Mouse (Mus musculus) liver, postnatal 0 days (tissue): ENCODE data around the gene Bahcc1. TPM values are rescaled to one million over a fixed set of nuclear protein-coding genes. Genes with fewer than 3 reads are reported as not detected.

Source experiments
- ATAC-seq: fragments of 200-750 bp; cut with Nextera tagmentation; 2 replicates; pipeline ENCODE4 v1.8.0; 2017; ENCODE audit warnings: mild to moderate bottlenecking, moderate library complexity
- DNase-seq: peaks from one replicate; pipeline ENCODE4 v3.0.0-alpha.2; 2016
- H3K27ac ChIP-seq: fragments of 300-500 bp; sonication (generic); 2 replicates; pipeline ENCODE4 v1.5.1; 2014; ENCODE audit warnings: antibody characterized with exemption, moderate library complexity, mild to moderate bottlenecking, low read depth
- H3K27me3 ChIP-seq: fragments of 300-500 bp; sonication (generic); 2 replicates; pipeline ENCODE4 v1.6.1; 2014; ENCODE audit warnings: low read length, control low read depth, mixed read lengths; ENCODE audit not compliant: insufficient read depth
- H3K36me3 ChIP-seq: fragments of 300-500 bp; sonication (generic); replicated peaks from 2 replicates; pipeline ENCODE4 v1.6.1; 2014; ENCODE audit warnings: mild to moderate bottlenecking, control low read depth, low read length, moderate library complexity, mixed read lengths; ENCODE audit not compliant: insufficient read depth
- H3K4me1 ChIP-seq: fragments of 300-500 bp; sonication (generic); 2 replicates; pipeline ENCODE4 v1.6.1; 2014; ENCODE audit warnings: antibody characterized with exemption, mild to moderate bottlenecking, control low read depth; ENCODE audit not compliant: insufficient read depth
- H3K4me2 ChIP-seq: fragments of 300-500 bp; sonication (generic); 2 replicates; pipeline ENCODE4 v1.6.1; 2014; ENCODE audit warnings: low read depth, mild to moderate bottlenecking, low read length, moderate library complexity, mixed read lengths
- H3K4me3 ChIP-seq: fragments of 300-500 bp; sonication (generic); 2 replicates; pipeline ENCODE4 v1.5.1; 2014; ENCODE audit warnings: low read depth, low read length
- H3K9ac ChIP-seq: fragments of 300-500 bp; sonication (generic); replicated peaks from 2 replicates; pipeline ENCODE4 v1.6.1; 2014; ENCODE audit warnings: mild to moderate bottlenecking, moderate library complexity
- H3K9me3 ChIP-seq: fragments of 300-500 bp; sonication (generic); 2 replicates; pipeline ENCODE4 v1.6.1; 2016; ENCODE audit warnings: mild to moderate bottlenecking, control low read depth, low read length, mixed read lengths
- CTCF ChIP-seq: sonication (generic); IDR thresholded peaks from 2 replicates; pipeline ENCODE4 v1.5.1; 2016; ENCODE audit warnings: antibody characterized with exemption, low read depth
- EP300 ChIP-seq: IDR thresholded peaks from 2 replicates; pipeline ENCODE4 v1.6.1; 2016; ENCODE audit warnings: antibody characterized with exemption, low read depth, mild to moderate bottlenecking
- WGBS: fragments of 180-500 bp; shearing (Covaris S2); extraction: QIAGEN DNeasy Blood & Tissue Kit; methylation state at CpG from one replicate; pipeline ENCODE4 v1.1.7; 2014; ENCODE audit not compliant: insufficient replicate concordance; 5-methylcytosine and 5-hydroxymethylcytosine counted together
- polyA plus RNA-seq: library from polyadenylated mRNA; unstranded; fragments of >200 nt; fragmentation: Nextera tagmentation; extraction: Ambion mirVana; gene quantifications from 2 replicates; pipeline ENCODE4 v1.2.1, GENCODE M21; 2015

Gene Bahcc1
- polyA plus RNA-seq, 1 experiment from 2014 or later, result 1.1 TPM

DNA sequence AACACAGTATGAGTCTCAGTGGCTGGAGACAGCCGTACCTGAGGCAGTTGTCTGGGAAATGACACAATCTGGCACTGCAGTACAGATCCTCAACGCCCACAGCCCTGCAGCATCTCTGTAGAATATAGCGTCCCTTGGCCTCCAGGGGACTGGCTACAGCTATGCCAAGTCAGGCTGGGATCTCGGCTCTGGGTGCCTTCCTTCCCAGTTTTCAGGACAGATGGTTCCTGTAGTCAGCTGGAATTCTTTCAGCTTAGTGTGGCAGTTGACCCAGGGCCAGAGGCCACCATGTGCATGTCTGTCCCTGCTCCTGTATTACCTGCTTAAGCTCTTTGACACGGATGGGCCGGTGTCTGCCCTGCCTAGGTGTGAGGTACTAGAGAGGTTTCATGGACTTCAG is 16.2 kb downstream of the Bahcc1 start:
- Histone ChIP-seq H3K9me3 (no peaks in the 10 kb centered on the region), H3K4me1 (peaks cover 15% of the 10 kb centered on the region), H3K36me3 (no peaks in the 10 kb centered on the region), H3K27me3 (no peaks in the 10 kb centered on the region), H3K4me3 (no peak overlapping the region), H3K27ac (no peak overlapping the region), H3K9ac (no peak overlapping the region), H3K4me2 (no peak overlapping the region)
- ATAC-seq (no peak), DNase-seq (no peak)
- TF ChIP-seq EP300 (no peak), CTCF (no peak)
- WGBS, result 80% methylated on average over 6 of the region's 6 CpGs

DNA sequence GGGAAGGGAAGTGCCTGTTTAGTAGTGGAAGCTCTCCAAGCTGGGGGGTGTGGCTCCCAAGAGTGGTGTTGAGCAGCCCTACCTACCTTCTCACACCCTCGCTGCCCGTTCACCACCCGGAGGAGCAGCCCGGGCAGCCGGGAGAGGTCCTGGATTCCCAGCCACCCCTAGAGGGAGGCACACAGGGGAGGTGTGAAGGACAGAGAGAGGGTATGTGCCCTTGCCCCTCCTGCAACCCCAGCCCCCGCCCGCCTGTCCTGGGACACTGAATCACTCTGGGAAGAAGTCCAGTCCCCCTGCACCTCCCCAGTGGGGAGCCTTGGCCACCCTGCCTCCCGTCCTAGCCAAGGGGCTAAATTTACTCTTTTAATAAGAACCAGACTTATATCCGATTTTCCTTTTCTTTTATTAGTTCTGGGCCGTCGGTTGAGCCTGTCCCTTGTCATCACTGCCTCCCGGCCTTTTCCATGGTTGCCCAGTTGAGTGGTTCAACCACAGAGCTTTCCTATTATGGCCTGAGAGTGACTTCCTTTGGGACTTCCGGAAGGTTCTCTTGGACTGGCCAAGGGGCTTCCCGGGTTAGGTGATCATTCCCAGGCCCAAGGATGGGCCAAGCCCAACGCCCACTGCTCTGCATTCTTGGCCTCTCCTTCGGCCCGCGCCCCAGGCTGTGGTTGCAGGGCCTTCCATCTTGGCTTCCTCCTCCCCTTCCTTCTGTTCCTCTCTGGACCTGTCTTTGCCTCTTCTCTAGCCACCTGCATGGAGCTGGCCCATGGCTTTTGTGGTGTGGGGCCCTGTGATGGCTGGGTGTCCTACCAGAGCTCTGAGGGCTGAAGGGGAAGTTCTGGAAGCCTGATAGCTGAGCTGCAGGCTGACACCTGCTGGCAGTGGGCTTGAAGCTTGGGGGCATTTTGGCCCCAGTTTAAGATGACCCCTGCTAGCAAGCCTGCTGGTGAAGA is 18.5 kb downstream of the Bahcc1 start:
- 47% methylated on average over 18 of the region's 18 CpGs for WGBS

DNA sequence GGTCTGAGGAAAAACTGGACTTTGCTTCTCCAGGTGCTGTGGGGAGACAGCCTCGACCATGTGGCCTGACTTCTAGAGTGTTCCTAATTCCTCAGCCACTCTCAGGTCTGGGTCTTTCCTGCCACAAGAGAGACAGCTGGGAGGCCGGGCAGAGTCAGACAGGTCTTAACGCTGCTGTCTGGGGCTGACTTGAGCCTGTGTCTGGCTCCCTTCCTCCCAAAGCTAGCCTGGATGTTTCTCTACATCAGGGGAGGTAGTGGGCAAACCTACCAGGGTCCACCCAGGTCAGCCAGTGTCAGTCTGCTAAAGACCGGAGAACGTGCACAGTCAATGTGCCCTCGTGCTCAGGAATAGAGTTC is 19.2 kb downstream of the Bahcc1 start:
- no peak for DNase-seq
- Histone ChIP-seq H3K9ac (no peak overlapping the region), H3K36me3 (no peaks in the 10 kb centered on the region), H3K4me3 (no peak overlapping the region), H3K27me3 (no peaks in the 10 kb centered on the region), H3K4me1 (peaks cover 31% of the 10 kb centered on the region), H3K4me2 (no peak overlapping the region), H3K27ac (no peak overlapping the region), H3K9me3 (no peaks in the 10 kb centered on the region)
- 55% methylated on average over 6 of the region's 6 CpGs for whole genome bisulfite sequencing
- no peak for ATAC-seq
- TF ChIP-seq CTCF (no peak), EP300 (no peak)

More for the DNA sequence above, 18.5 kb downstream of the Bahcc1 start:
- no peaks in the 10 kb centered on the region for H3K36me3 ChIP-seq
- no peak for DNase-seq
- no peak for ATAC-seq
- no peak overlapping the region for H3K4me3 ChIP-seq
- no peak overlapping the region for H3K9ac ChIP-seq
- H3K27me3 ChIP-seq, result no peaks in the 10 kb centered on the region
- no peak overlapping the region for H3K27ac ChIP-seq
- TF ChIP-seq EP300, result no peak
- TF ChIP-seq CTCF, result peak; percentile 35; the same call in 1 of the 2 replicates
- H3K9me3 ChIP-seq, result no peaks in the 10 kb centered on the region
- peaks cover 28% of the 10 kb centered on the region for H3K4me1 ChIP-seq
- H3K4me2 ChIP-seq, result no peak overlapping the region

DNA sequence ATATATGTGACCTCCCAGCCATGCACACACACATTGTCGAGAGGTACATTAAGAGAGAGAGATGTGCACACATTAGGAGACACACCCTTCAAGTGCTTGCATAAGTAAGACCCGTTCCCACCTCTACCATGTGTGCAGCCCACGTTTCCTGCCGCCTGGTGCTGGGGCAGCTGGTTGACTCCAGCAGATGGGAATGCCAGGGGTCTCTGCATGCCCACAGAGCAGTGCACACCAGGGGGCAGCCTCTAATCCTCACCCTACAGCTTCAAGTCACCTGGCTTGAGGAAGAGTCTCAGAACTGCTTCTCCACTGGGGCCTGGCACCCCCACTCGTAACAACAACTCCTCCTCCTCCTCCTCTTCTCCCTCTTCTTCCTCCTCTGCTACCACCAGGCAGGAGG is 19.7 kb downstream of the Bahcc1 start:
- H3K36me3 ChIP-seq, result no peaks in the 10 kb centered on the region
- no peak overlapping the region for H3K9ac ChIP-seq
- no peak overlapping the region for H3K4me3 ChIP-seq
- H3K4me2 ChIP-seq, result no peak overlapping the region
- WGBS, result 53% methylated on average over 5 of the region's 5 CpGs
- TF ChIP-seq EP300 (no peak), CTCF (no peak)
- H3K9me3 ChIP-seq, result no peaks in the 10 kb centered on the region
- ATAC-seq (no peak), DNase-seq (no peak)
- no peak overlapping the region for H3K27ac ChIP-seq
- no peaks in the 10 kb centered on the region for H3K27me3 ChIP-seq
- peaks cover 31% of the 10 kb centered on the region for H3K4me1 ChIP-seq

DNA sequence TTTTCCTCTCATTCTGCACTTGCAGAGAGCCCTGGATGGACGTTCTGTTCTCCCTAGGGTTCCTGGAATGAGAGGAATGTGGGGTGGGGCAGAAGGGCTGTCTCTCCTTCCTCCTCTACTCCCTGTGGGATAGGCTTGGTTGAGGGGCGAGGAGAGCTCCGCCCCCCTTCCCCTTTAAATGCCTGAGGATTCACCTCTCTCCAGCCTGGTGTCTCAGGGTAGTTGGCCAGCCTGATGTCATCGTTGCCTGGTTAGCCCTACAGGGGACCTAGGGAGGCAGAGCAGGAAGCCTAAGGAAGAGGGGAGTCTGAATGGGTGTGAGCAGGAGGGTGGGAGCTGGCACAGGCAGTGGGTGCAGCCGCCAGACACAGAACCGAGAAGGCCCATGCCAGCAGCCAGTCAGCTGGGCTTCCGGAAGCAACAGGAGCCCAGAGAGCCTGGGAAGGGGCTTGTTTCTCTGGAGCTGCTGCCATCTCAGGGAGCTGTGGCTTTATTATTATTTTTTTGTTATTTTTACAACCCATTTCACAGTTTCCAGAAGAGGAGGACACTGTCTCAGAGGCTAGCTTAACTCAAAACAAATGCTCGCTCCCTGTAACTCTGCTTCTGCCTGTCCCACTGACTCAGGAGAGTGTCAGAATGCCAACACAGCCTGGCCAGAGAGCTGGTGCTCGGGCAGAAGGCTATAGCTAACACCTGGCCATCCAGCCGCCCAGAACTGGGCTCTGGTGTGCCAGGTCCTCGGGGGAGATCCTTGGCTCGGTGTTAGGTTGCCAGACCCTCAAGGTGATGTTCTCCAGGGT is 20.3 kb downstream of the Bahcc1 start:
- Histone ChIP-seq H3K27me3 (no peaks in the 10 kb centered on the region), H3K4me2 (no peak overlapping the region), H3K36me3 (no peaks in the 10 kb centered on the region), H3K9me3 (no peaks in the 10 kb centered on the region), H3K4me3 (no peak overlapping the region), H3K9ac (no peak overlapping the region), H3K27ac (no peak overlapping the region), H3K4me1 (peaks cover 31% of the 10 kb centered on the region)
- 71% methylated on average over 12 of the region's 12 CpGs for WGBS
- TF ChIP-seq CTCF, result no peak
- TF ChIP-seq EP300, result no peak
- DNase-seq, result no peak
- ATAC-seq, result no peak

DNA sequence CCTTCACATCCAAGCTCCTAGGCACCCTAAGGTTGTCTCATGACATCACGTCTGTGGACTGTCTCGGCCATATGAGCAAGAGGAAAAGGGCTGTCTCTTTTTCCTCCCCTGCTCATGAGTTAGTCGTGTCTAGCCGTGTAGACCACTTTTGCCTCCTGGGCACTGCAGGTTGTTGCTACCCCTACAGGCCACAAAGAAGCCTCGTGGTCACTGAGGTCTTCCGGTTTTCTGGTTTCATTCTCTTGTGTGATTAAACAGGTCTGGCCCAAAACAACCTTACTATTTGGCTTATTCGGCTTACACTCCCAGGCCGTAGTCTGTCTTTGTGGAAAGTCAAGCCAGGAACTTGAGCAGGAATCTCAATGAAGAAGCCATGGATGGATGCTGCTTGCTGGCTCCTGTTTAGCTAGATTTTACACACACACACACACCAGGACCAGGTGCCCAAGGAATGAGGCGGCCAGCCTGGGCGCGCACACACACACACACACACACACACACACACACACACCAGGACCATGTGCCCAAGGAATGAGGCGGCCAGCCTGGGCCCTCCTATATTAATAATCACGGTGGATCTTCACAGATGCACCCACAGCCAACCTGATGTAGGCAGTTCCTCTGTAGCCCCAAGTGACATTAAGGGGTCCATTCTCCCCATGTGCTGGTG is 21.0 kb downstream of the Bahcc1 start:
- H3K9ac ChIP-seq, result no peak overlapping the region
- TF ChIP-seq CTCF (no peak), EP300 (no peak)
- no peaks in the 10 kb centered on the region for H3K9me3 ChIP-seq
- DNase-seq (no peak), ATAC-seq (no peak)
- H3K4me2 ChIP-seq, result no peak overlapping the region
- no peaks in the 10 kb centered on the region for H3K36me3 ChIP-seq
- H3K4me1 ChIP-seq, result peaks cover 31% of the 10 kb centered on the region
- WGBS, result 66% methylated on average over 13 of the region's 13 CpGs
- H3K4me3 ChIP-seq, result no peak overlapping the region
- H3K27me3 ChIP-seq, result no peaks in the 10 kb centered on the region
- no peak overlapping the region for H3K27ac ChIP-seq
